Mouse (Mus musculus): ENCODE data around the gene Ap5z1.

Gene Ap5z1

GRCm38 (mm10) chr5:142477346-142477745 lies 13.6 kb downstream of the Ap5z1 start:
- peak; percentile 65 to 71 for DNase-seq

- DNase-seq: peak in 1 of 2 experiments; percentile 41
Observed at GRCm38 (mm10) chr5:142477866-142478615, 14.3 kb downstream of the Ap5z1 start.

GRCm38 (mm10) chr5:142478829-142479435 lies 15.2 kb downstream of the Ap5z1 start:
- DNase-seq: peak; percentile 89 to 91

GRCm38 (mm10) chr5:142482512-142482911 lies 18.8 kb downstream of the Ap5z1 start:
- DNase-seq: no peak

- no peak for DNase-seq
Observed at GRCm38 (mm10) chr5:142483581-142483980, 19.8 kb downstream of the Ap5z1 start.

- no peak for DNase-seq
Observed at GRCm38 (mm10) chr5:142486654-142487053, 22.9 kb downstream of the Ap5z1 start.

- DNase-seq: no peak
Observed at GRCm38 (mm10) chr5:142489955-142490707, 26.4 kb downstream of the Ap5z1 start.

- no peak for DNase-seq
Observed at GRCm38 (mm10) chr5:142493307-142493706, 29.6 kb downstream of the Ap5z1 start.

GRCm38 (mm10) chr5:142495321-142496096 lies 31.8 kb downstream of the Ap5z1 start:
- DNase-seq: peak; percentile 62 to 71

- peak; percentile 51 to 58 for DNase-seq
Observed at GRCm38 (mm10) chr5:142498964-142499363, 35.2 kb downstream of the Ap5z1 start.

- no peak for DNase-seq
Observed at GRCm38 (mm10) chr5:142500918-142501317, 37.2 kb downstream of the Ap5z1 start.

- peak; percentile 88 to 93 for DNase-seq
Observed at GRCm38 (mm10) chr5:142502414-142502813, 38.7 kb downstream of the Ap5z1 start.

- DNase-seq: no peak
Observed at GRCm38 (mm10) chr5:142504175-142504574, 40.4 kb downstream of the Ap5z1 start.

- DNase-seq: no peak
Observed at GRCm38 (mm10) chr5:142505695-142506423, 42.1 kb downstream of the Ap5z1 start.

GRCm38 (mm10) chr5:142509141-142510060 lies 45.7 kb downstream of the Ap5z1 start:
- peak; percentile 76 to 80 for DNase-seq

- no peak for DNase-seq
Observed at GRCm38 (mm10) chr5:142510061-142510414, 46.3 kb downstream of the Ap5z1 start.

GRCm38 (mm10) chr5:142512112-142512511 lies 48.4 kb downstream of the Ap5z1 start:
- DNase-seq: no peak

- no peak for DNase-seq
Observed at GRCm38 (mm10) chr5:142518973-142519372, 55.2 kb downstream of the Ap5z1 start.

- no peak for DNase-seq
Observed at GRCm38 (mm10) chr5:142520360-142520759, 56.6 kb downstream of the Ap5z1 start.

- no peak for DNase-seq
Observed at GRCm38 (mm10) chr5:142521195-142521866, 57.6 kb downstream of the Ap5z1 start.

All from cerebellum, postnatal 36 days (tissue).